Mouse (Mus musculus) left cerebral cortex, adult 8-10 months (tissue): Measurements from ENCODE around the gene Pdgfc. TPM values are rescaled to one million over a fixed set of nuclear protein-coding genes. Genes with fewer than 3 reads are reported as not detected.

Experiments used
- DNase-seq, 2 experiments: peaks; one replicate each; pipeline ENCODE4 v3.0.0; 2022; ENCODE audit warnings: low spot score in 2 of 2
- total RNA-seq, 4 experiments: library from RNA; stranded (reverse); gene quantifications; 2 replicates each; pipeline ENCODE4 v1.2.4; 2022

Gene Pdgfc
- total RNA-seq, 4 experiments from 2014 or later: 6.6 to 8.0 (median 7.4) TPM

DNA sequence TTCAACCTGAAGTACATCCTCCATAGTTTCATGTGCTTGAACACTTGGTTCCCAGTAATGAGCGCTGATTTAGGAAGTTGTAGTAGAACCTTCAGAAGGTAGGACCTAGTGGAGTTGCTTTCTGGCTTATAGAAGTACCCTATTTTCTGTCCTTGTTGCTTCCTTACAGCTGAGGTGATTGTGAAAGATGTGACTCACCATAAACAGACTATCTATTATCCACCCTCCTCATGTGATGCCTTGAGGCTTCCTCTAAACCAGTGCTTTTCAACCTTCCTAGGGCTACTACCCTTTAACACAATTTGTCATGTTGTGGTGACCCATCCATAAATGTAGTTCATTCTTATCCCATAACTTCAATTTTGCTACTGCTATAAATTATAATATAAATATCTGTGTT, 226.6 kb downstream of the Pdgfc start:
- no peak for DNase-seq

Other genes starting within 250 kb of the Pdgfc start
- 100 to 1,000 TPM; 439 to 469 (median 455) TPM for gene Gria2, start 233.6 kb upstream of the Pdgfc start, total RNA-seq
- gene Glrb, start 122.8 kb upstream of the Pdgfc start, total RNA-seq: 100 to 1,000 TPM; 187 to 227 (median 207) TPM